Mouse (Mus musculus): Measurements from ENCODE around the gene Cdcp1.

DNA sequence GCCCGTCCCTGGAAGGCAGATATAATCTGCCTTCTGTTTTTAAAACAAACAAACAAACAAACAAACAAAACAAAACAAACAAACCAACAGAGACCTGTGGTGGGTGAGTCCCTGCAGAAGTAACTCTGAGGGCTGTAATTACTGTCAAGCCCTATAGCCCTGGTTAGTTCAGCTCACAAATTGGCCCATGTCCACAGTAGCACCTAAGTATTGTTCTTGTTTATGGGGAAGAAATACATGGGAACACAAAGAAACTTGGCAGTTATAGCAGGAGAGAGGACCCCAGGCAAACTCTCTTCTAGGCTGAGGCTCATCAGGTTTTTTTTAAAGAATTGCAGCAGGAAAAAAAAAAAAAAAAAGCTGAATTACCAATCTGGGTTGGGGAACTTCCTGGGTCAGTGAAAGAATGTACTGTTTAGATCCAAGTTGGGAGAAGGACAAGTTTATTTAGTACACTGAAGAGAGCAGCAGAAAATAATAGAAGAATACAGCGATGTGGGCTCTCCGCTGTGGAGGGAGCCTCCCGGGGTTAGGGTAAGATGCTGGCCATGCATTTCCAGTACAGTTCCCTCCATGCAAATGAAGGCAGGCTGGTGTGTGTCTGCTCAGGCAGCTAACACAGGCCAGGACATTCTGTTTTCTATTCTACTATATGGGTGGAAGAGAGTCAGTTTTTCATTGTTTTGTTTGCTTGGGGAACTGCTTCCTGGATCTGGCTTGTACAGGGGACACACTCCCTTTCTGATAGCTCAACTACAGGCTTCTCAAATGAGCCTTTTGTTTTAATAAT, 22.6 kb upstream of the Cdcp1 start:
- no peak for TF ChIP-seq CTCF (IDR thresholded peaks at IDR 0.05; ENCODE audit: low read depth, low read length)
- no peak for TF ChIP-seq POLR2AphosphoS5 (IDR thresholded peaks at IDR 0.05; ENCODE audit: insufficient replicate concordance, low read depth, low read length)

Data from G1E (cell line).